Mouse (Mus musculus) ES-Bruce4 (cell line): Measurements from ENCODE around the gene Prrc2a. TPM values are rescaled to one million over a fixed set of nuclear protein-coding genes. Genes with fewer than 3 reads are reported as not detected.

ENCODE experiments used
- H3K27ac ChIP-seq: 2 replicates; pipeline ENCODE4 v1.5.1; 2012; ENCODE audit warnings: low read length, inconsistent platforms; ENCODE audit not compliant: insufficient read depth
- H3K27me3 ChIP-seq: 2 replicates; pipeline ENCODE4 v1.6.1; 2012; ENCODE audit warnings: mild to moderate bottlenecking, low read length, inconsistent platforms; ENCODE audit not compliant: control insufficient read depth, poor library complexity, insufficient read depth, severe bottlenecking
- H3K36me3 ChIP-seq: 2 replicates; pipeline ENCODE4 v1.6.1; 2012; ENCODE audit warnings: inconsistent platforms, mild to moderate bottlenecking, low read length, moderate library complexity; ENCODE audit not compliant: control insufficient read depth, poor library complexity, insufficient read depth, severe bottlenecking
- H3K4me1 ChIP-seq: one replicate; pipeline ENCODE4 v1.8.1; 2011; ENCODE audit warnings: low read length; ENCODE audit not compliant: control insufficient read depth, insufficient read depth
- H3K4me3 ChIP-seq: 2 replicates; pipeline ENCODE4 v1.5.1; 2011; ENCODE audit warnings: low read depth, mild to moderate bottlenecking, low read length
- H3K9ac ChIP-seq: 2 replicates; pipeline ENCODE4 v1.6.1; 2012; ENCODE audit warnings: low read depth, mild to moderate bottlenecking, inconsistent platforms; ENCODE audit not compliant: poor library complexity, severe bottlenecking
- H3K9me3 ChIP-seq: replicated peaks from 2 replicates; pipeline ENCODE4 v1.6.1; 2012; ENCODE audit warnings: mild to moderate bottlenecking, low read length, inconsistent platforms; ENCODE audit not compliant: control insufficient read depth, poor library complexity, insufficient read depth, severe bottlenecking
- CTCF ChIP-seq: IDR thresholded peaks from one replicate; pipeline ENCODE4 v1.8.1; 2011; ENCODE audit warnings: low read depth, low read length
- EP300 ChIP-seq: IDR thresholded peaks from 2 replicates; pipeline ENCODE4 v1.6.1; 2011; ENCODE audit warnings: low read depth, low read length; ENCODE audit not compliant: insufficient read depth
- POLR2A ChIP-seq: IDR thresholded peaks from one replicate; pipeline ENCODE4 v1.8.1; 2011; ENCODE audit warnings: low read length; ENCODE audit not compliant: insufficient read depth
- polyA plus RNA-seq: library from polyadenylated mRNA; stranded (reverse); fragments of >200 nt; gene quantifications from 2 replicates; pipeline ENCODE4 v1.2.4, GENCODE M21; 2011; ENCODE audit warnings: low read depth; ENCODE audit not compliant: missing spikeins, insufficient read depth, insufficient read length

Prrc2a gene
- polyA plus RNA-seq, 1 experiment, result 236 TPM

DNA sequence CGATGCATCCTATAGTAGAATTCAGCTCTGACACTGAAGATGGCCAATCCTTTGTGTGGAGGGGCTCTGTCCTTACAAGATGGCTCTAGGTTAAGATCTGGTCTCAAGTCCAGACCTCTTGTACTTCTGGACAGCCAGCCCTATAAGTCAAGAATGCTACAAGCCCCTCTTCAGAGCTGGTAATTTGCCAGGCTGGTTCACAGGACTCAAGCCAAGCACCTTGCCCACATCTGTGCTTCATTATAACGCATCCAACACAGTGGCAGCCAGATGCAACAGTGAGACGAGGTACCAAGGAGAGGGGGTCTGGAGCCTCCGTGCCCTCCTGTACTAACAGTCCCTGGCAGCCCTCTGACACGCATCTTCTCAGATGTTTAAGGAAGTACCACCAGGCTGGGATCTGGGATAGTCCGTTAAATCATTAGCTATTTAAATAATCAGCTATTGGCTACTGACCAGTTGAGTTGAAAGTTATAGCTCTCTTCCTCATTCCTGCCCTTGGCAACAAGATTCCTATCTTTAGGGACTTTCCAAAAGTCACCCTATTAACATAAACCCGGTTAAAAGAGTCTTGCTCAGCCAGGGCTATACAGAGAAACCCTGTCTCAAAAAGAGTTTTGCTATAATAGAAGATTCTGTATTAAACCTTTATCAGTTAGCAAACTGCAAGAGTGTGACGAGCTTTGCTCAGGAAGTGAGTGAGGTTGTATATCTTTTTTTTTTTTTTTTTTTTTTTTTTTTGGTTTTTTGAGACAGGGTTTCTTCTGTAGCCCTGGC, 9.7 kb upstream of the Prrc2a start:
- Histone ChIP-seq H3K27me3 (no peaks in the 10 kb centered on the region), H3K4me3 (no peak overlapping the region), H3K9me3 (no peaks in the 10 kb centered on the region), H3K9ac (no peak overlapping the region), H3K27ac (no peak overlapping the region), H3K4me1 (no peaks in the 10 kb centered on the region), H3K36me3 (no peaks in the 10 kb centered on the region)
- TF ChIP-seq CTCF (no peak), EP300 (no peak), POLR2A (no peak)

DNA sequence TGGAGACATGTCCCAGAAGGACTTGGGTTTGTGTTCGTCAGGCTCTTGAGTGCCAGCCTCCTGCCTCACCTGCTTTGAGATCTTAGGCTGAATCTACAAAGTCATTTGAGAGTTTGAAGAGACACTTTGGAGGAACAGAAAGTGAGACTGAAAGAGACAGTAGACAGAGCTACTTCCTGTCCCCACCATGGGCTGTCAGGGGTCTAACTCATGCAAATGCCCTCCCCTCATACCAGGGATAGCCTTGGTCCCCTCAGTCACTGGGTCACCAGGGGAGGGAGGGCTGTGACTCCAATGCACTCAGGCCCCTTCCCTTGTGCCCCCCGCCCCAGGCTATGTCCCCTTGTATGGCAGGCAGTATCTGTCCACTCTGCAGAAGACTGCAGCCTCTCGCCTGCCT, 8.6 kb upstream of the Prrc2a start:
- H3K27ac ChIP-seq, result no peak overlapping the region
- no peaks in the 10 kb centered on the region for H3K36me3 ChIP-seq
- H3K9me3 ChIP-seq, result no peaks in the 10 kb centered on the region
- H3K4me1 ChIP-seq, result no peaks in the 10 kb centered on the region
- no peaks in the 10 kb centered on the region for H3K27me3 ChIP-seq
- no peak for TF ChIP-seq EP300
- no peak for TF ChIP-seq CTCF
- no peak for TF ChIP-seq POLR2A
- H3K4me3 ChIP-seq, result no peak overlapping the region
- H3K9ac ChIP-seq, result no peak overlapping the region

GRCm38 (mm10) chr17:35172445-35173234, 7.9 kb upstream of the Prrc2a start:
- Histone ChIP-seq H3K36me3 (no peaks in the 10 kb centered on the region), H3K9me3 (no peaks in the 10 kb centered on the region), H3K27ac (no peak overlapping the region), H3K4me3 (no peak overlapping the region), H3K27me3 (no peaks in the 10 kb centered on the region), H3K9ac (no peak overlapping the region), H3K4me1 (no peaks in the 10 kb centered on the region)
- TF ChIP-seq EP300 (no peak), POLR2A (no peak), CTCF (no peak)

DNA sequence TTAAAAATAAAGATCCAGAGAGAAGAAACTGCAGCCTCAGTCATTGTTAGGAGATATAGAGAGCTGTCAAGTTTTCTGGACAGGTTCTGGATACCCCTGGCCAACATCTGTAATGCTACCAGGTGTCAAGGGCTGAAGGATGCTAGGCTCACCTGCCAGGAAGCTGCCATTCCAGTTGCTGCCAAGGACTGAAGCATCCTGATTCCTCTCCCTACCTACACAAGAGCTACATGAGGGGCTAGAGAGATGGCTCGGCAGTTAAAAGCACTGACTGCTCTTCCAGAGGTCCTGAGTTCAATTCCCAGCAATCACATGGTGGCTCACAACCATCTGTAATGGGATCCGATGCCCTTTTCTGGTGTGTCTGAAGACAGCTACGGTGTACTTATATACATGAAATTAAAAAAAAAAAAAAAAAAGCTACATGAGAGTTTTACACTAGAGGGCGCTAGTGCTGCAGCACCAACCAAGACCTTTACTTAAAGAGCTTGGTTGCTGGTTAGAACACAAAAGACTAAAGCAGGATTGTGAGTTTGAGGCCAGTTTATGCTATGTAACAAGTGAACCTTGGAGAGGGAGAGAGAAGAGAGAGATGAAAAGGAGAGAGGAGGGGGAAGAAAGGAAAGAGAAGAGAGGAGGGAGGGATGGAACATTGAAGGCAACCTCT, 4.0 kb upstream of the Prrc2a start:
- H3K27ac ChIP-seq, result no peak overlapping the region

DNA sequence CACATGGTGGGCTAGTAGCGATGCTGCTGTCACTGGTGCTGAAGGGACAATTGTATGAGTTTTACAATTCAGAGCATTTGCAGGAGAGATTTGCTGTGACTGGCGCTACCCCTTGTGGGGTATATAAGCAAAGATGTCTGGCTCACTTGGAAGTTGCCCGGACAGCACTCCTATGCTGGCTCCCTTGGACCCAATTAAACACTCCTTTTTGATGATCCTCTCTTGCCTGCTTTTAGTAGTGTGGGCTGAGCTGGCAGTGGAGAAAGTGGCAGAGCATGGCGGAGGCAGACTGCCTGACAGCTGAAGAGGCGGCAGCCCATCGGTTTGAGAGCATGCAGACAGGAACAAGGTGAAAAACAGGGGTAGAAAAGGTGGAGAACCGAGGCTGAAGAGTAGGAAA, 3.1 kb upstream of the Prrc2a start:
- no peak overlapping the region for H3K9ac ChIP-seq
- H3K4me3 ChIP-seq, result no peak overlapping the region
- no peak overlapping the region for H3K27ac ChIP-seq
- H3K36me3 ChIP-seq, result no peaks in the 10 kb centered on the region
- H3K9me3 ChIP-seq, result no peaks in the 10 kb centered on the region
- no peaks in the 10 kb centered on the region for H3K27me3 ChIP-seq
- no peaks in the 10 kb centered on the region for H3K4me1 ChIP-seq
- TF ChIP-seq CTCF (no peak), EP300 (no peak), POLR2A (no peak)

More for the DNA sequence above, 4.0 kb upstream of the Prrc2a start:
- Histone ChIP-seq H3K4me3 (no peak overlapping the region), H3K36me3 (no peaks in the 10 kb centered on the region), H3K9ac (no peak overlapping the region), H3K27me3 (no peaks in the 10 kb centered on the region), H3K4me1 (no peaks in the 10 kb centered on the region), H3K9me3 (no peaks in the 10 kb centered on the region)
- TF ChIP-seq EP300 (no peak), CTCF (no peak), POLR2A (no peak)
